Mouse (Mus musculus): ENCODE results near the gene Bmpr1b. TPM values are rescaled to one million over a fixed set of nuclear protein-coding genes. Genes with fewer than 3 reads are reported as not detected.
A peak's percentile ranks its signal among the peaks of the same experiment; 100 is the strongest.
"Not testable (repeated sequence)": the region's sequence is repeated elsewhere in the genome, so short reads cannot be mapped to it uniquely, and the experiment has no call there.

Bmpr1b gene
- polyA plus RNA-seq (2016; fragmentation: Nextera tagmentation; extraction: Ambion mirVana) = 17.9 and 18.1 TPM in 2 replicates

DNA sequence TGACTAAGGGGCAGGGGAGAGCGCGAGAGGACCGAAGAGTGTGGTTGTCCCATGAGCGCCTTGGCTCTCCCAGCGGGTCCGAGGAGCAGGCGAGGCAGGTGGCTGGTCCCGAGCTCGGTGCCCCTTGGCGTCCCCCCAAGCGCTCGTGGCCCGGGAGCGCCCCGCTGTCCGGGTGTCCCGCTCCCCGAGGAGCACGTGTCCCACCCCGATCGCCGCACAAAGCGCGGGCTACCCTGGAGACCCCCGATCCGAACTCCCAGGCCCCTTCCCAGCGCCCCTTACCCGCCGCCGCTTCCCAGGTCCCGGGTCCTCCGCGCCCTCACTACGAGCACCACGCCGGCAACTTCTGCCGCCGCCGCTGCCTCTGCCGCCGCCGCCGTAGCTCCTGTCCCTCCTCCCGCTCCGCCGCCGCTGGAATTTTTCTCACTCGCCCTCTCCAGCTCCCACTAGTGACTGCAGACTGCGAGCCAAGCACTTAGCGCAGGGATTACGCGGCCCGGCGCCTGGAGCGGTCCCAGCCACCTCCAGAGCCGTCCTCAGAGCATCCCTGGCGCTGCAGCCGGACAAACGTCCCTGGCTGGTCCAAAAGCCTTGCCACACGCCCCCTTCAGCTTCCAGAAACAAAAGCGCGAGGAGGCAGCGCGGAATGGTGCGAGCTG is at the start of gene Bmpr1b:
TSS of gene Bmpr1b (minus strand) at position 563 of the 659 bp plus-strand sequence.
- no peaks in the 10 kb centered on the region for H3K36me3 ChIP-seq
- peak within 1 kb of the TSS; percentile 84 for H3K9ac ChIP-seq (replicated peaks)
- no peaks in the 10 kb centered on the region for H3K9me3 ChIP-seq
- WGBS = under 1% methylated on average over 64 of the region's 65 CpGs
- ATAC-seq (ENCODE audit: insufficient number of reproducible peaks, insufficient read depth, low FRiP score, low TSS enrichment, low read depth) = peak; percentile 78
- peak within 1 kb of the TSS; percentile 92 for H3K27ac ChIP-seq
- peaks cover 42% of the 10 kb centered on the region for H3K27me3 ChIP-seq
- H3K4me3 ChIP-seq (replicated peaks) = peak within 1 kb of the TSS; percentile 68
- peaks cover 23% of the 10 kb centered on the region for H3K4me1 ChIP-seq (replicated peaks)
- peak within 1 kb of the TSS; percentile 82 for H3K4me2 ChIP-seq

DNA sequence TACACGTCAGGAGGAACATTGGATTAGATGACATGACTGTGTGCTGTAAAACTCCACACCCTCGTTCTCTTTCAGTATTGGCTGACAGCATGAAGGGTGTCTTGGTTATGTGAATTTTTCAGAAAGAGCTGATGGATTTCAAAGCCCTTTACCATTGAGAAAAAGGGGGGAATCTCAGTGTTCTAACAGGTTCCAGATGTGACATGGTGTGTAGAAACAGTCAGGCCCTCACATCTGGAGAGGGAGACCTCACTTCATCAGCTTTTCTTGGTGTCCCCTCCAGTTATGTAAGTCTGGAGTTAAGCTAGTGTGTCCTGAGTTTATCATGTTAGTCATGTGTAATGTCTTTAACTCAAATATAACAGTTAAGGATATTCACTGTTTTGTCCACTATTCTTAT is 43.6 kb upstream of the Bmpr1b start:
- peak; percentile 43; the same call in 1 of the 2 replicates for ATAC-seq (ENCODE audit: insufficient number of reproducible peaks, insufficient read depth, low FRiP score, low TSS enrichment, low read depth)
- peaks cover 33% of the 10 kb centered on the region for H3K4me1 ChIP-seq (replicated peaks)
- H3K4me2 ChIP-seq = no peak overlapping the region
- peaks cover 35% of the 10 kb centered on the region for H3K27me3 ChIP-seq
- no peak overlapping the region for H3K9ac ChIP-seq (replicated peaks)
- no peaks in the 10 kb centered on the region for H3K9me3 ChIP-seq
- H3K36me3 ChIP-seq = no peaks in the 10 kb centered on the region
- 7% methylated on average over 2 of the region's 2 CpGs for WGBS
- H3K27ac ChIP-seq = no peak overlapping the region
- no peak overlapping the region for H3K4me3 ChIP-seq (replicated peaks)

GRCm38 (mm10) chr3:142212186-142212585 is 43.0 kb upstream of the Bmpr1b start:
- no peaks in the 10 kb centered on the region for H3K9me3 ChIP-seq

DNA sequence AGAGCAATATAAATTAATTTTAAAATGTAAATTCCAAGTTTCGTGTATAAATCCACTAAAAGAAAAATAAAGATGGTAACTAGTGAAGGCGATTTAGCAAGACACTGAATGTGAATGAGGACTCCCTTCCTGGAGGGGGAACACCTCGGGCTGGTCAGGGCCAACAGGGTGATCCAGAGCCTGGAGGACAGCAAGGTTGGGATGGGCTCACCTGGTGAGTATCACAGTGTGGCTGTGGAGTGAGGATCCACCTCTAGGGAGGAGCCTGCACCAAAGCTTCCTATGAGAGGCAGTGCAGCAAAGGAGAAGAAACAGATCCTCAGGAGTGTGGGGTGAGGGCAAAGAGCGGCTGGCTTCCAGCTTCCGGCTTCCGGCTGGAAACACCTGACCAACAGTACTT is 40.8 kb upstream of the Bmpr1b start:
- Histone ChIP-seq H3K9ac (replicated peaks) (no peak overlapping the region), H3K4me3 (replicated peaks) (no peak overlapping the region), H3K9me3 (no peaks in the 10 kb centered on the region), H3K36me3 (no peaks in the 10 kb centered on the region), H3K4me2 (no peak overlapping the region), H3K4me1 (replicated peaks) (peaks cover 35% of the 10 kb centered on the region), H3K27ac (no peak overlapping the region), H3K27me3 (peaks cover 16% of the 10 kb centered on the region)
- 50% methylated on average over 6 of the region's 6 CpGs for WGBS
- no peak for ATAC-seq (ENCODE audit: insufficient number of reproducible peaks, insufficient read depth, low FRiP score, low TSS enrichment, low read depth)

More at GRCm38 (mm10) chr3:142212186-142212585, 43.0 kb upstream of the Bmpr1b start:
- Histone ChIP-seq H3K4me1 (replicated peaks) (peaks cover 33% of the 10 kb centered on the region), H3K4me2 (no peak overlapping the region), H3K27ac (no peak overlapping the region), H3K4me3 (replicated peaks) (no peak overlapping the region), H3K27me3 (peaks cover 35% of the 10 kb centered on the region), H3K9ac (replicated peaks) (no peak overlapping the region), H3K36me3 (no peaks in the 10 kb centered on the region)
- 26% methylated on average over 3 of the region's 3 CpGs for WGBS
- no peak for ATAC-seq (ENCODE audit: insufficient number of reproducible peaks, insufficient read depth, low FRiP score, low TSS enrichment, low read depth)

GRCm38 (mm10) chr3:142209057-142209456 is 39.8 kb upstream of the Bmpr1b start:
- H3K4me1 ChIP-seq (replicated peaks) = peaks cover 33% of the 10 kb centered on the region
- no peaks in the 10 kb centered on the region for H3K36me3 ChIP-seq
- H3K4me2 ChIP-seq = no peak overlapping the region
- H3K9me3 ChIP-seq = no peaks in the 10 kb centered on the region
- ATAC-seq (ENCODE audit: insufficient number of reproducible peaks, insufficient read depth, low FRiP score, low TSS enrichment, low read depth) = no peak
- H3K27ac ChIP-seq = no peak overlapping the region
- H3K27me3 ChIP-seq = peaks cover 19% of the 10 kb centered on the region
- H3K4me3 ChIP-seq (replicated peaks) = no peak overlapping the region
- 73% methylated on average over 11 of the region's 11 CpGs for WGBS
- H3K9ac ChIP-seq (replicated peaks) = no peak overlapping the region

GRCm38 (mm10) chr3:142207488-142207887 is 38.3 kb upstream of the Bmpr1b start:
- Histone ChIP-seq H3K4me3 (replicated peaks) (no peak overlapping the region), H3K27me3 (peaks cover 19% of the 10 kb centered on the region), H3K4me2 (no peak overlapping the region), H3K9me3 (peaks cover 2% of the 10 kb centered on the region), H3K27ac (no peak overlapping the region), H3K9ac (replicated peaks) (no peak overlapping the region), H3K36me3 (no peaks in the 10 kb centered on the region), H3K4me1 (replicated peaks) (peaks cover 28% of the 10 kb centered on the region)
- 85% methylated on average over 6 of the region's 6 CpGs for WGBS
- ATAC-seq (ENCODE audit: insufficient number of reproducible peaks, insufficient read depth, low FRiP score, low TSS enrichment, low read depth) = no peak

GRCm38 (mm10) chr3:142206316-142206715 is 37.1 kb upstream of the Bmpr1b start:
- H3K36me3 ChIP-seq = no peaks in the 10 kb centered on the region
- 37% methylated on average over 3 of the region's 3 CpGs for WGBS
- no peak overlapping the region for H3K9ac ChIP-seq (replicated peaks)
- peaks cover 6% of the 10 kb centered on the region for H3K9me3 ChIP-seq
- ATAC-seq (ENCODE audit: insufficient number of reproducible peaks, insufficient read depth, low FRiP score, low TSS enrichment, low read depth) = no peak
- H3K4me3 ChIP-seq (replicated peaks) = no peak overlapping the region
- H3K27me3 ChIP-seq = peaks cover 19% of the 10 kb centered on the region
- H3K27ac ChIP-seq = no peak overlapping the region
- peaks cover 21% of the 10 kb centered on the region for H3K4me1 ChIP-seq (replicated peaks)
- no peak overlapping the region for H3K4me2 ChIP-seq

GRCm38 (mm10) chr3:142196142-142196541 is 26.9 kb upstream of the Bmpr1b start:
- Histone ChIP-seq H3K4me1 (replicated peaks) (0 out of 2 replicates have a peak, but pooled peaks cover 3% of the 10 kb centered on the region), H3K9me3 (no peaks in the 10 kb centered on the region), H3K9ac (replicated peaks) (no peak overlapping the region), H3K27ac (no peak overlapping the region), H3K36me3 (no peaks in the 10 kb centered on the region), H3K4me3 (replicated peaks) (no peak overlapping the region), H3K27me3 (no peaks in the 10 kb centered on the region), H3K4me2 (no peak overlapping the region)
- ATAC-seq (ENCODE audit: insufficient number of reproducible peaks, insufficient read depth, low FRiP score, low TSS enrichment, low read depth) = no peak
- WGBS = 83% methylated on average over 8 of the region's 8 CpGs

GRCm38 (mm10) chr3:142191627-142192026 is 22.4 kb upstream of the Bmpr1b start:
- not testable (repeated sequence) for H3K4me3 ChIP-seq (replicated peaks); H3K27ac ChIP-seq; H3K4me2 ChIP-seq; ATAC-seq (ENCODE audit: insufficient number of reproducible peaks, insufficient read depth, low FRiP score, low TSS enrichment, low read depth); H3K27me3 ChIP-seq; H3K36me3 ChIP-seq; H3K9ac ChIP-seq (replicated peaks); H3K4me1 ChIP-seq (replicated peaks); H3K9me3 ChIP-seq

DNA sequence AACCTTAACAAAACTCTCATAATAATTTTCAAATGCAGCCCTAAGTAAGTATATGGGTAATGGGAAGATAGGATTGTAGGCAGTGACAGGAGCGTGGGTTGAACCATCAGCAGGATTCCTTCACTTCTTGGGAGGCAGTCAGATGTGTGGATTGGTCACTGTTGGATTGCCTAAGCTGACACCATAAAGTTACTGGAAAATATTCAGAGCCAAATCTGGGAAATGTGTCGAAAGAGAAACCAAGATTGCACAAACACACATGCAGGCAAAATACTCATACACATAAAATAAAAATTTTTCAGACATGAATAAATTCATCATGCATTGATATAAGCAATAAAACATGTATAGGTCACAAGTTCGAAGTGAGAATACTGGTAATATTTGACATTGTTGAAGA is 17.3 kb upstream of the Bmpr1b start:
- Histone ChIP-seq H3K4me1 (replicated peaks) (no peaks in the 10 kb centered on the region), H3K9me3 (no peaks in the 10 kb centered on the region), H3K9ac (replicated peaks) (no peak overlapping the region), H3K27me3 (peaks cover 4% of the 10 kb centered on the region; the same call in 1 of the 2 replicates), H3K36me3 (no peaks in the 10 kb centered on the region), H3K4me3 (replicated peaks) (no peak overlapping the region), H3K4me2 (no peak overlapping the region), H3K27ac (no peak overlapping the region)
- no peak for ATAC-seq (ENCODE audit: insufficient number of reproducible peaks, insufficient read depth, low FRiP score, low TSS enrichment, low read depth)
- 86% methylated on average over 3 of the region's 3 CpGs for WGBS

DNA sequence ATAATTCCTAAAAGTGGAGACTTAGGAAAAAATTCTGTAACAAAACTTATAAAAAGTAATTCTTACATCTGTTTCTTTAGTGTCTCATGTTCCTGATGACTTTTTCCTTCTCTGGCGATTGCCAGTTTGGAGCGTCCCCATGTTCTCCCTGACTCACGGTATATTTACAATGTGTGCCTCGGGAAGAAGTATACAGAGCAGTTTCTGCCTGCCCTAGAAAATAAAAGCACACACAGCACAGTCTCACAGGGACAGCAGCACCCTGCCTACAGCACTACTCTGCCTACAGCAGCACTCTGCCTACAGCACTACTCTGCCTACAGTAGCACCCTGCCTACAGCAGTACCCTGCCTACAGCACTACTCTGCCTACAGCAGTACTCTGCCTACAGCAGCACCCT is 4.8 kb upstream of the Bmpr1b start:
- H3K9me3 ChIP-seq = no peaks in the 10 kb centered on the region
- ATAC-seq (ENCODE audit: insufficient number of reproducible peaks, insufficient read depth, low FRiP score, low TSS enrichment, low read depth) = no peak
- H3K27ac ChIP-seq = no peak overlapping the region
- H3K27me3 ChIP-seq = peaks cover 35% of the 10 kb centered on the region
- H3K36me3 ChIP-seq = no peaks in the 10 kb centered on the region
- peaks cover 7% of the 10 kb centered on the region; the same call in 1 of the 2 replicates for H3K4me1 ChIP-seq (replicated peaks)
- no peak overlapping the region for H3K9ac ChIP-seq (replicated peaks)
- H3K4me2 ChIP-seq = no peak overlapping the region
- 72% methylated on average over 4 of the region's 4 CpGs for WGBS
- H3K4me3 ChIP-seq (replicated peaks) = no peak overlapping the region

All from limb, embryonic 12.5 days (tissue).